Mouse (Mus musculus) thymus, postnatal 0 days (tissue): ENCODE results near the gene Insyn1. TPM values are rescaled to one million over a fixed set of nuclear protein-coding genes. Genes with fewer than 3 reads are reported as not detected.

ENCODE experiments used
- DNase-seq: peaks from one replicate; pipeline ENCODE4 v3.0.0-alpha.2; 2015; ENCODE audit warnings: low spot score
- polyA plus RNA-seq: library from polyadenylated mRNA; unstranded; fragments of >200 nt; fragmentation: Nextera tagmentation; extraction: Ambion mirVana; gene quantifications from 2 replicates; pipeline ENCODE4 v1.2.1, GENCODE M21; 2015

Gene Insyn1
- polyA plus RNA-seq, 1 experiment from 2014 or later, result 0.60 TPM

DNA sequence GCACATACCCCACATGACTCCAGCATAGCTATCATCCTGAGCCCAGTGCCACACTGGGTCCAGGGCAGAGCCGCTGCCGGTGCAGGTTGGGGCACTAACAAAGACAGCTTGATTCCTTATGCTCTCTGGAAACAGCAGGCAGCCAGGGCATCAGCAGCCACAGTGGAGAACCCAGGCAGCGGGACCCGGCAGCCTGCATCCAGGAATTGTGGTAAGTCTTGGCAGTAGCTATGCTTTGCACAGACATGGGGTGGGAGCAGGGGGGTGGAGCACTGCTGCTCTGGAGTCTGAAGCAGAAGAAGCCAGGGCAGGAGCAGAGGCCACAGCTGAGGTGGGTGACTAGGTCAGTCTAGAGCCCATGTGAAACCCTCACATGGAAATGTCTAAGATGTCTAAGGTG, 43.8 kb downstream of the Insyn1 start:
- DNase-seq, result no peak

DNA sequence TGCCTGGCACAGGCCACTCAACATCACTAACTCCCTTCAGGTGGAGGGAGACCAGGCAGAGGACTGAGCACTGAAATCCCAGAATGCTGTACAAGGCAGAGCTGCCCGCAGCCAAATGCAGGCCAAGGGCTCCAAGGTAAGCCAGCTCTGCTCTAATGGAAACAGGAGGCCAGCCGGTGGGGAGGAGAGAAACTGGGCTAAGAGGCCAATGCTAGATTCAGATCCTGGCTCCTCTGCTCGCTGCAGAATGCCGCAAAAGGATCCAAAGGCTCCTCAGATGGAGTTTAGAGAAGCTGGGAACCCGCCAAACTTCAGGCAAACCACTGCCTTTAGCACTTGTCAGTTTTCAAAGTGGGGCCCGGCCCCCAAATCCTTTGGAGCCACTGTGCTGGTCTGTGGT, 44.9 kb downstream of the Insyn1 start:
- DNase-seq, result no peak

DNA sequence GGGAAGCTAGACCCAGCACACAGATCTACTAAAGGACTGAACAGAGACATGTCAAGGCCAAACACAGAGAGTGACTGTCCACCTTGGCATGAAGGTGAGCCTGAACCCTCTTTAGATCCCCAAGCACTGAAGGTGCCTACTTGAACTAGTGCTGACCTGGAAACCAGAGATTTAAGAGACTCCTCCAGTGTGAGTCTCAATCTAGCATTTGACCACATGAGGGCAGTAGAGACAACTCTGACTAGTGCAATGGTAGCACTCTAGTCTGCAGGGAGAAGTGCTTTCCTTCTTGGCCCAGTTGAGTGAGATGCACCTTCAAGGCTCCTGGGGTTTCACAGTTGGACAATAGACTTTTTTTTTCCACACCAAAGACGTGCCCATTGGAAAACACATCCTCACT, 46.4 kb downstream of the Insyn1 start:
- peak; percentile 82 for DNase-seq

DNA sequence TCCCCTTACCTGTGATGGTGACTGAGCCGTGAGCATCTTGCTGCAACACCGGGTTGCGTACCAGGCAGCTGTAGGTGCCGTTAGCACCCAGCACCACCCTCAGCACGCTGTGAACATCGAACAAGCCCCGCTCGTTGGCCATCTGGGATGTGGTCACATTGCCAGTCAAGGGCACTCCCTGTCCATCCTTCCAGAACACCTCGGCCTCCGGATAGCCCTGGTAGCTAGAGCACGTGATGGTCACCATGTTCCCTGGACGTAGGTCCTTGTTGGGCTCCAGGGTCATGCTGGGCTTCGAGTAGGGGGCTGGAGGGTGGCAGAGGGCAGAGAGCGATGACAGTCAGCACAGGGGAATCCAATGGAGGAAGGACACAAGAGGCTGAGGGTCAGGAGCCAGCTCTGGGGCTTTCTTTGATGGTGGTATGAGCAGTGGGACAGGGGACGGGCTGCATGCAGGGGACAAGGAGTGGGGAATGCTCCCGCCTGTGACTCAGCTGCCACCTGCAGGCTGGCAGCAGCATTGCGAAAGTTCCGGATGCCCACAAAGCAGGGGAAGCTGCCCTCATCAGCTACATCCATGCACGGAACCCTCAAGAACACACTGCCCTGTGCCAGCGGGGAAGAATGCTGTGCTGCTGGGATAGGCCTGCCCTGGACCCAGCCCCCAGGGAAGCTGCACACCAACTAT, 47.2 kb downstream of the Insyn1 start:
- peak; percentile 57 for DNase-seq

DNA sequence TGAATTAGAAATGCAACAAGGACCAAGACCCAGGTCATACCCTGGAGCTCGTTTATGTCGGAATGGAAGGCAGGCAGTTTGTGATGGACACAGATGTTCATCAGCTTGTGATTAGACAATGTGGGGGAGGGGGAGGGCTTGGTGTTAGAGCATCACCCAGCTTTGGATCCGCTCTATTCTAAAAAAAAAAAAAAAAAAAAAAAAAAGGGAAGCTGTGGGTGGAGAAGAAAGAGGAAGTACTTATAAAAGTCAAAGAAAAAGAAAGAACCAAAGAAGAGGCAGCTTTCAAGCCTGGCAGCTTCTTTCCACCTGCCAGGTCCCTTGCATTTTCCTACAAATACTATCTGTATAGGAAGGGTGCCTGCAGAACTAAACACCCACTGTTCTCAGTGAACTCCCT, 49.4 kb downstream of the Insyn1 start:
- DNase-seq, result no peak

DNA sequence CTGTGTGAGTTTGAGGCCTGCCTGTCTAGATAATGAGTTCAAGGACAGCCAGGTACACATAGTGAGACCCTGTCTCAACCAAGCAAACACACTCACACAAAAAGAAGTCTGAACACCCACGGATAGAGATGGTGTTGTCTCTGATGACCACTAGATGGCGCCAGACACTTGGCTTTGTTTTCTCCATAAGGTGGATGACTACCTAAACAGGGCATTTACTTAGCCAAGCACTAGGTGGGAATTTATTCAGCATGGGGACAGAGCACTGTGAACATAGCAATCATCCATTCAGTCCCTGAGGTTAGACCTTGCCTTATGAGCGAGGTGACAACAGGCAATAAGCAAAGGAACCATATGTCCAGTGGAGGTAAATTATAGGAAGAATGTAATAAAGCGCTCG, 51.5 kb downstream of the Insyn1 start:
- DNase-seq, result peak; percentile 76

DNA sequence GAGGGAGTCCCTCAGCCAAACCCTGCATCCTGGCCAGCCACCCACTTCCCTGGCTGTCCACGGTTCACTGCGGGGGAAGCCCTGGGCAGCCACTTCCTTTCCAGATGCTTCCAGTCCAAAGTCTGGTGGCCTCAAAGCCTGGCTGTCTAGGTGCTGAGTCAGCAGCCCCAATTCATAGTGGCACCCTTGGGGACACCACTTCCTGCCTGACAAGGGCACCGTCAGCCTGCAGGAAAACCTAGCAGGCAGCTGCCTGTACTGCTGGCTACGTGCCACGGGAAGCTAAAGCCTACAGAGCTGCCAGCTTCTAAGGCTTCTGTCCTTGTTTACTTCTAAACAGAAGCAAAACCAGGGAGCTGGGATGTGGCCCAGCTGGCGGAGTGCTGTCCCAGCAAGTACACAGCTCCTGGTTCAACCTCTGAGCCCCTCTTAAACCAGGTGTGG, 53.5 kb downstream of the Insyn1 start:
- DNase-seq, result peak; percentile 88

DNA sequence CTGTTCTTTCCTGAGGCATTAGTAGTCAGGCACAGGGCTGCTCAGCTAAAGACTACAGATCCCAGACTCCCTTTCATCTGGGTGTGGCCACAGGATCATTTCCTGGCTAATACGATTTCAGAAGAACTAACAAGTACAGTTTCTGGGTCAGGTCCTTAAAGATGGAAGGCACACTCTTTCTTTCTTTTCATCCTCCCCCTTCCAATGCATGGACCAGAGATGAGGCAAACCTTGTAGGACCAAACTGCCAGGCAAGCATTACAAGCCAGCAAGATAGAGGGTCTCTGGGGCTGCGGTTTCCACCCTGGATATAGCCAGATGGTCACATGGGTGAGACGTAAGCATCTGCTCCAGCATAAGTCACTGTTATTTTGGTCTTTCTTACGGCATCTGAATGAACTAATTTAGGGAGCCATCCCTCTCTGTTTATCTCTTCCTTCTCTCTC, 56.5 kb downstream of the Insyn1 start:
- no peak for DNase-seq

DNA sequence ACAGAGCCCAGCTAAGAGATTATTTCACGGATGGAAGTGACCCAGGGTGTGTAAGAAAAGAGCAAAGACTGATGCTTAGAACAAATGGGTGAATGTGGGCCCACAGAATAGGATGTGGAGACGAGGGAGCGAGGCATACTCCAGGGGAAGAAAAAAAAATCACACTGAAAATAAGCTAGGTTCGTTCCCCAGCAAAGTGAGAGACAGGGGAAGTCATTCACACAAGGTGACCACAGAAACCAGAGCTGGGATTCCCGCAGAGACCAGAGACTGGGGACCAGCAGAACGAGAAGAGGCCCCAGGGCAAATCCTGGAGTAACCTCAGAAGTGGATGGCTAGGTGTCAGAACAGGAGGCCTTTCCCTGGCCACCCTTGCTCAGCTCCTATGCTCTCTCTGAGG, 57.0 kb downstream of the Insyn1 start:
- no peak for DNase-seq

DNA sequence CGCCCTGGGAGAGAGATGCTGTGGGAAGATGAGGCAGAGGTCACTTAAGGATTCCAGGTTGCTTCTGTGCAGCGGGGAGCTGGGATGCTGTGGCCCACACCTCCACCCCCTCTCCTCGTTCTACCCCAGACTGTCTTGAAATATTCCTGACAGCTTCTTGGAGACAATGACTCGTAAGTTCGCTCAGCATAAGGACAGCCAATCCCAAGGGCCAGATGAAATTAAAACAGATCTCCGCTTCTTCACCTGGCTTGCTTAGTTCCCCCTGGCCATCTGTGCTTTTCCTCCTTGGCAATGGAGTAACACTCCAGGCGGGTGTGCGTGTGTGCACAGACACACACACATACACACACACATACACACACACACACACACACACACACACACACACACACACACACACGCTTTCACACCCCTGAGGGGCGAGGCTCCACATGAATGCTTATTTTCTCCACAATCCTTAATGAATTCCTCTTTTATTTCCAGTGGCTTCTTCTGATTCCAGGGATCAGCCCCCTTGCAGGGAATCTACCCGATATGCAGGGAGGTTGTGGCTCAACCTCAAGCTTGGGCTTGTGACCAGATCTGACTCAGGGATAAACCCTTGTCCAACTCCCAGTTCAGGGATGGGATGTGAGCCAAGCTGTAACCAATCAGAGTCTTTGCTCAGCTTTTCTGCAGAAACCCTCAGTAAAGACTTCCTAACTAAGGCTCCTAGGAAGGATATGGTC, 58.4 kb downstream of the Insyn1 start:
- DNase-seq, result no peak

DNA sequence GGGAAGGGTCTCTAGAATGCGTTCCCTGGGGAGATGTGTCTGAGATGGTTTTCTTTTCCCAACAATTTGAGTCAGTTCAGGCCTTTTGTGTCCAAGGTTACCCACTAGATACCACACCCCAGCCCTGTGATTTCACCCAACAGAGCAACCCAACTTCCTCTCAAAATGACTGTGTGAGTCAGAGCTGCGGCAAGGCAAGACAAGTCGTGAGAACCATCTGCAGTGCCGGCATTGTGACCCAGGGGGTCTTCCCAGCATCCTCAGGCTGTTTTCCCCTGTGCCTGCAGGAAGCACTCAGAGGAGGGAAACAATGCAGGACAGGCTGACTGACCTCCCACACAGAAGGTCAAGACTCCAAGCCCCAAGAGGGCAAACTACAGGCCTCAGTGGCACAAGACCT, 60.5 kb downstream of the Insyn1 start:
- no peak for DNase-seq

Other genes with a start within 250 kb of the Insyn1 start
- 17.8 and 18.3 TPM in 2 replicates for gene Pml, start 238.8 kb upstream of the Insyn1 start, polyA plus RNA-seq
- gene Stoml1, start 235.4 kb upstream of the Insyn1 start, polyA plus RNA-seq, result 48.3 and 55.1 TPM in 2 replicates
- gene Loxl1, start 175.4 kb upstream of the Insyn1 start, polyA plus RNA-seq, result 4.3 and 4.7 TPM in 2 replicates
- gene Tbc1d21, start 118.1 kb upstream of the Insyn1 start, polyA plus RNA-seq, result not detected in 2 replicates
- 2.6 and 2.9 TPM in 2 replicates for gene Cd276, start 66.8 kb downstream of the Insyn1 start, polyA plus RNA-seq
- gene Nptn, start 93.6 kb downstream of the Insyn1 start, polyA plus RNA-seq, result 88.2 and 96.4 TPM in 2 replicates